Mouse (Mus musculus): ENCODE results near the gene Lpp.

Gene Lpp

GRCm38 (mm10) chr16:24859509-24860140 is 466.3 kb downstream of the Lpp start:
- no peak for DNase-seq (ENCODE audit: extremely low spot score, low spot score)

GRCm38 (mm10) chr16:24860445-24860844 is 467.1 kb downstream of the Lpp start:
- no peak for DNase-seq (ENCODE audit: extremely low spot score, low spot score)

- DNase-seq (ENCODE audit: extremely low spot score, low spot score): no peak
These were observed 468.1 kb downstream of the Lpp start for GRCm38 (mm10) chr16:24861374-24861773.

GRCm38 (mm10) chr16:24874235-24874634 is 480.9 kb downstream of the Lpp start:
- no peak for DNase-seq (ENCODE audit: extremely low spot score, low spot score)

- DNase-seq (ENCODE audit: extremely low spot score, low spot score): no peak
These were observed 482.4 kb downstream of the Lpp start for GRCm38 (mm10) chr16:24875661-24876060.

GRCm38 (mm10) chr16:24878977-24879376 is 485.7 kb downstream of the Lpp start:
- no peak for DNase-seq (ENCODE audit: extremely low spot score, low spot score)

- DNase-seq (ENCODE audit: extremely low spot score, low spot score): no peak
These were observed 487.4 kb downstream of the Lpp start for GRCm38 (mm10) chr16:24880698-24881097.

- no peak for DNase-seq (ENCODE audit: extremely low spot score, low spot score)
These were observed 488.9 kb downstream of the Lpp start for GRCm38 (mm10) chr16:24881981-24882775.

GRCm38 (mm10) chr16:24884017-24884416 is 490.7 kb downstream of the Lpp start:
- no peak for DNase-seq (ENCODE audit: extremely low spot score, low spot score)

GRCm38 (mm10) chr16:24886346-24886745 is 493.0 kb downstream of the Lpp start:
- DNase-seq (ENCODE audit: extremely low spot score, low spot score): no peak

GRCm38 (mm10) chr16:24886943-24887342 is 493.6 kb downstream of the Lpp start:
- DNase-seq (ENCODE audit: extremely low spot score, low spot score): no peak

- no peak for DNase-seq (ENCODE audit: extremely low spot score, low spot score)
These were observed 498.1 kb downstream of the Lpp start for GRCm38 (mm10) chr16:24891453-24891852.

- DNase-seq (ENCODE audit: extremely low spot score, low spot score): no peak
These were observed 501.9 kb downstream of the Lpp start for GRCm38 (mm10) chr16:24895160-24895559.

GRCm38 (mm10) chr16:24897641-24898040 is 504.3 kb downstream of the Lpp start:
- DNase-seq (ENCODE audit: extremely low spot score, low spot score): no peak

- no peak for DNase-seq (ENCODE audit: extremely low spot score, low spot score)
These were observed 507.0 kb downstream of the Lpp start for GRCm38 (mm10) chr16:24900241-24900796.

GRCm38 (mm10) chr16:24901139-24901859 is 508.0 kb downstream of the Lpp start:
- DNase-seq (ENCODE audit: extremely low spot score, low spot score): no peak

- no peak for DNase-seq (ENCODE audit: extremely low spot score, low spot score)
These were observed 508.8 kb downstream of the Lpp start for GRCm38 (mm10) chr16:24902111-24902510.

GRCm38 (mm10) chr16:24908926-24909325 is 515.6 kb downstream of the Lpp start:
- DNase-seq (ENCODE audit: extremely low spot score, low spot score): no peak

- no peak for DNase-seq (ENCODE audit: extremely low spot score, low spot score)
These were observed 517.0 kb downstream of the Lpp start for GRCm38 (mm10) chr16:24910321-24910720.

- no peak for DNase-seq (ENCODE audit: extremely low spot score, low spot score)
These were observed 517.5 kb downstream of the Lpp start for GRCm38 (mm10) chr16:24910834-24911233.

GRCm38 (mm10) chr16:24912381-24912780 is 519.1 kb downstream of the Lpp start:
- DNase-seq (ENCODE audit: extremely low spot score, low spot score): no peak

GRCm38 (mm10) chr16:24913021-24913420 is 519.7 kb downstream of the Lpp start:
- DNase-seq (ENCODE audit: extremely low spot score, low spot score): no peak
